Mouse (Mus musculus) ES-E14 (cell line): ENCODE data around the gene Slc6a6. TPM values are rescaled to one million over a fixed set of nuclear protein-coding genes. Genes with fewer than 3 reads are reported as not detected.

Experiments used
- DNase-seq: peaks from one replicate; pipeline ENCODE4 v3.0.0-alpha.2; 2013; ENCODE audit warnings: low read depth, low spot score
- H3K27ac ChIP-seq: 2 replicates; pipeline ENCODE4 v1.5.1; 2012; ENCODE audit warnings: low read depth, mild to moderate bottlenecking, low read length, moderate library complexity, mixed read lengths; ENCODE audit not compliant: poor library complexity, insufficient read depth, severe bottlenecking
- H3K36me3 ChIP-seq: 2 replicates; pipeline ENCODE4 v1.6.1; 2012; ENCODE audit warnings: mild to moderate bottlenecking, low read length, moderate library complexity, mixed read lengths; ENCODE audit not compliant: control insufficient read depth, poor library complexity, insufficient read depth, severe bottlenecking
- H3K4me1 ChIP-seq, 2 experiments: fragments of 150-350 bp in 1 of 2; sonication (generic) in 1 of 2; 2 replicates each; pipeline ENCODE4 v1.6.1; 2012; ENCODE audit warnings: low read length in 2 of 2, mild to moderate bottlenecking in 1 of 2, mixed read lengths in 1 of 2; ENCODE audit not compliant: control insufficient read depth in 2 of 2, insufficient read depth in 2 of 2, poor library complexity in 1 of 2
- H3K4me3 ChIP-seq, 2 experiments: fragments of 150-350 bp in 1 of 2; sonication (generic) in 1 of 2; 2 replicates each; pipeline ENCODE4 v1.5.1; 2012; ENCODE audit warnings: low read length in 2 of 2, low read depth in 1 of 2, mild to moderate bottlenecking in 1 of 2, mixed read lengths in 1 of 2; ENCODE audit not compliant: insufficient read depth in 1 of 2, poor library complexity in 1 of 2, severe bottlenecking in 1 of 2
- H3K9ac ChIP-seq: 2 replicates; pipeline ENCODE4 v1.6.1; 2012; ENCODE audit warnings: low read depth, mild to moderate bottlenecking, low read length, mixed read lengths; ENCODE audit not compliant: poor library complexity, insufficient read depth, severe bottlenecking
- H3K9me3 ChIP-seq: fragments of 150-350 bp; sonication (generic); 2 replicates; pipeline ENCODE4 v1.6.1; 2012; ENCODE audit warnings: low read depth, mild to moderate bottlenecking, low read length; ENCODE audit not compliant: control insufficient read depth, insufficient read depth
- CHD2 ChIP-seq: IDR thresholded peaks from 2 replicates; pipeline ENCODE4 v1.6.1; 2014; ENCODE audit warnings: mild to moderate bottlenecking, low read depth, low read length, inconsistent platforms
- HCFC1 ChIP-seq: IDR thresholded peaks from 2 replicates; pipeline ENCODE4 v1.6.1; 2012; ENCODE audit warnings: low read length, inconsistent platforms, borderline replicate concordance; ENCODE audit not compliant: insufficient read depth
- MAFK ChIP-seq: IDR thresholded peaks from 2 replicates; pipeline ENCODE4 v1.6.1; 2014; ENCODE audit warnings: mild to moderate bottlenecking, low read depth, low read length, inconsistent platforms; ENCODE audit not compliant: insufficient read depth
- ZC3H11A ChIP-seq: IDR thresholded peaks from 2 replicates; pipeline ENCODE4 v1.6.1; 2012; ENCODE audit warnings: low read depth, mild to moderate bottlenecking, inconsistent platforms, low read length, borderline replicate concordance
- ZNF384 ChIP-seq: IDR thresholded peaks from 2 replicates; pipeline ENCODE4 v1.6.1; 2012; ENCODE audit warnings: low read depth, low read length, inconsistent platforms
- in situ Hi-C, 2 experiments: fragments of 600-800 bp; cut with MboI; formaldehyde crosslinking; loops; one replicate each; pipeline ENCODE4 v1.15.1; 2025; ENCODE audit warnings: low sequenced_read_pairs in 2 of 2, inconsistent platforms in 1 of 2; ENCODE audit not compliant: unreplicated experiment in 2 of 2
- total RNA-seq: library from RNA; depleted of rRNA; stranded (reverse); fragments of 300-350 nt; gene quantifications from 2 replicates; pipeline ENCODE4 v1.2.3, GENCODE M21; 2012

Slc6a6 gene
- total RNA-seq, 1 experiment = 150 TPM

- TF ChIP-seq ZC3H11A = no peak
- no peak for DNase-seq
- in situ Hi-C loops = no loop called here
- Histone ChIP-seq H3K9ac (no peak overlapping the region), H3K4me3 (no peak overlapping the region), H3K27ac (no peak overlapping the region), H3K9me3 (no peaks in the 10 kb centered on the region), H3K4me1 (no peaks in the 10 kb centered on the region), H3K36me3 (no peaks in the 10 kb centered on the region)
Observed at GRCm38 (mm10) chr6:91650255-91650654, 33.6 kb upstream of the Slc6a6 start.

GRCm38 (mm10) chr6:91652296-91652695, 31.6 kb upstream of the Slc6a6 start:
- no peaks in the 10 kb centered on the region for H3K9me3 ChIP-seq
- peaks cover 0 to 5% of the 10 kb centered on the region in 2 experiments; a peak in 1 of 4 replicates for H3K4me1 ChIP-seq
- H3K27ac ChIP-seq = no peak overlapping the region
- DNase-seq = no peak
- H3K4me3 ChIP-seq = no peak overlapping the region
- in situ Hi-C loops = no loop called here
- no peak overlapping the region for H3K9ac ChIP-seq
- no peak for TF ChIP-seq MAFK
- TF ChIP-seq ZNF384 = no peak
- no peak for TF ChIP-seq ZC3H11A
- TF ChIP-seq CHD2 = no peak
- no peak for TF ChIP-seq HCFC1
- no peaks in the 10 kb centered on the region for H3K36me3 ChIP-seq

GRCm38 (mm10) chr6:91655244-91655643, 28.6 kb upstream of the Slc6a6 start:
- Histone ChIP-seq H3K4me3 (no peak overlapping the region), H3K9me3 (no peaks in the 10 kb centered on the region), H3K36me3 (no peaks in the 10 kb centered on the region), H3K27ac (no peak overlapping the region), H3K9ac (no peak overlapping the region), H3K4me1 (peaks cover 0 to 14% of the 10 kb centered on the region in 2 experiments; a peak in 1 of 4 replicates)
- in situ Hi-C loops = no loop called here
- TF ChIP-seq ZC3H11A (no peak), ZNF384 (no peak), HCFC1 (no peak), CHD2 (no peak), MAFK (no peak)
- no peak for DNase-seq

DNA sequence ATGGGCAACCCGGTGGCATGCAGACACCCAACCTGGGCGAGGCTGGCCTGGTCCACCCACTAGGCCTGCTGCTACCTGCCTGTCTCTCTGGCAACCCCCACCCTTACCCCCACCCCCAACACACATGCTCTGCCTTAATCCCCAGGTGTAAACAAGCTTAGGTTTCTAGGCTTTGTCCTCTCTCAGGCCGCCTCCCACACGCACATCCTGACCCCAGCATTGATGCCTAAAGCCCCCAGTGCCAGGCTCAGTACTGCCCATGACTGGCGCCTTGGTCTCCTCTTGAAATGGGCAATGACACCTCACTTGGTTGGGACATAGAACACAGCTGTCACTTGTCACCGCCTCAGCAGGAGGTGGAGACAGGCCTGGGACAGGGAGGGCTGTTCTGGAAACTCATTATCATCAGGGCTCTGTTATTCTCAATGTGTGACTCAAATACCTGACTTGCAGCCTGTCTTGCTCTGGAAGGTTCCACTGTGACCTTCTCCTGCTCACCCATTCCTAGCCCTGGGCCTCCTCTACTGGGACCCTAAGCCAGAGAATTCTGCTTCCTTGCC, 27.9 kb upstream of the Slc6a6 start:
- no peak overlapping the region for H3K9ac ChIP-seq
- no peak for TF ChIP-seq MAFK
- no peak for TF ChIP-seq ZNF384
- TF ChIP-seq CHD2 = no peak
- TF ChIP-seq ZC3H11A = no peak
- TF ChIP-seq HCFC1 = no peak

GRCm38 (mm10) chr6:91658288-91658687, 25.6 kb upstream of the Slc6a6 start:
- H3K9me3 ChIP-seq = no peaks in the 10 kb centered on the region
- no peak for DNase-seq
- H3K9ac ChIP-seq = no peak overlapping the region
- H3K4me3 ChIP-seq = no peak overlapping the region
- TF ChIP-seq ZC3H11A = no peak
- no peak for TF ChIP-seq HCFC1
- TF ChIP-seq ZNF384 = no peak
- no peak for TF ChIP-seq MAFK
- H3K27ac ChIP-seq = no peak overlapping the region
- H3K4me1 ChIP-seq = peaks cover 0 to 18% of the 10 kb centered on the region in 2 experiments; a peak in 1 of 4 replicates
- in situ Hi-C loops = no loop called here
- H3K36me3 ChIP-seq = no peaks in the 10 kb centered on the region

More for the DNA sequence above, 27.9 kb upstream of the Slc6a6 start:
- Histone ChIP-seq H3K9me3 (no peaks in the 10 kb centered on the region), H3K27ac (no peak overlapping the region; the same call in 1 of the 2 replicates), H3K36me3 (no peaks in the 10 kb centered on the region), H3K4me3 (no peak overlapping the region), H3K4me1 (peaks cover 0 to 18% of the 10 kb centered on the region in 2 experiments; a peak in 1 of 4 replicates)
- in situ Hi-C loops = no loop called here
- no peak for DNase-seq
